Mouse (Mus musculus): ENCODE data around the gene Wdr82.

GRCm38 (mm10) chr9:106226151-106226682, 55.5 kb downstream of the Wdr82 start:
- no peak for TF ChIP-seq CTCF (IDR thresholded peaks at IDR 0.05; ENCODE audit: insufficient read depth, low read length)
- TF ChIP-seq POLR2A (IDR thresholded peaks at IDR 0.05; ENCODE audit: borderline replicate concordance, extremely low read depth, low read depth, low read length) = peak; percentile 16; the same call in 1 of the 2 replicates
